ENCODE assay signal across 8 mouse cellular contexts in genomic region chr8:79208691-79209640, GRCm38 (mm10). TPM values are rescaled to one million over a fixed set of nuclear protein-coding genes. Genes with fewer than 3 reads are reported as not detected.
DNase-seq lines count a peak whose midpoint lies in the region; TF ChIP-seq lines count a peak whose summit lies in the region.

No protein-coding gene starts in this region.

- H3K27me3 ChIP-seq in kidney, adult 2 months (replicated peaks; ENCODE audit: control insufficient read depth, insufficient read depth, low read length) = no peaks in the 10 kb centered on the region

- DNase-seq in adrenal gland, postnatal 10 days = peak; percentile 60
- DNase-seq in embryo, embryonic 11 days = peak; percentile 77
- DNase-seq in heart, adult 9 months (ENCODE audit: low spot score in 2 of 2) = peak; percentile 46 to 57
- DNase-seq in kidney, adult 2 months = peak; percentile 32
- DNase-seq in lung, postnatal 10 days = peak; percentile 26
- DNase-seq in yolk sac, embryonic 10.5 days (ENCODE audit: low spot score) = peak; percentile 18
- DNase-seq in urinary bladder, postnatal 10 days (ENCODE audit: low spot score) = no peak
- no peak for DNase-seq in frontal cortex, adult 2 months (ENCODE audit: extremely low spot score in 1 of 2, low spot score in 1 of 2)

- TF ChIP-seq POLR2A in kidney, adult 2 months (IDR thresholded peaks at IDR 0.05; ENCODE audit: low read depth, low read length) = no peak

- peak overlapping the region; percentile 10; the same call in 1 of the 2 replicates for H3K27ac ChIP-seq in kidney, adult 2 months (ENCODE audit: insufficient read depth, low read depth, low read length)

- WGBS in kidney, adult 2 months = 29% methylated on average over 15 of the region's 15 CpGs

- TF ChIP-seq CTCF in kidney, adult 2 months (conservative IDR thresholded peaks at IDR 0.05; ENCODE audit: insufficient read depth, insufficient read length, low read depth, low read length) = no peak

- peak overlapping the region; percentile 5; the same call in 1 of the 2 replicates for H3K4me3 ChIP-seq in kidney, adult 2 months (ENCODE audit: insufficient read depth, low read depth, low read length)

- peaks cover 4% of the 10 kb centered on the region; the same call in 1 of the 2 replicates for H3K4me1 ChIP-seq in kidney, adult 2 months (ENCODE audit: control insufficient read depth, insufficient read depth, low read length)

- no peaks in the 10 kb centered on the region for H3K36me3 ChIP-seq in kidney, adult 2 months (ENCODE audit: control insufficient read depth, insufficient read depth, low read length)

RNA-seq across cellular contexts. Expression of gene 1700011L22Rik, which starts 39.4 kb away (rescaled TPM):
- not detected for total RNA-seq in adrenal gland, postnatal 10 days (2021)
- 0.18 TPM in 1 of 2 replicates, not detected in the other for polyA plus RNA-seq in kidney, adult 2 months (2012; rRNA removed)
- polyA plus RNA-seq in frontal cortex, adult 2 months (2012; rRNA removed) = not detected in 2 replicates

Comparison
In these comparisons a context has a peak if more than half of its experiments do, and no peak if none do; other contexts are left out.
1. DNase-seq: peak in adrenal gland, postnatal 10 days (single experiment), embryo, embryonic 11 days (single experiment), heart, adult 9 months (2 of 2), kidney, adult 2 months (single experiment), lung, postnatal 10 days (single experiment) and yolk sac, embryonic 10.5 days (single experiment); none in urinary bladder, postnatal 10 days (single experiment) and frontal cortex, adult 2 months (0 of 2).